Mouse (Mus musculus) CH12.LX (cell line): ENCODE measurements around the gene Man1a2. TPM values are rescaled to one million over a fixed set of nuclear protein-coding genes. Genes with fewer than 3 reads are reported as not detected.

Experiments used
- DNase-seq: peaks from one replicate; pipeline ENCODE4 v3.0.0-alpha.2; 2013; ENCODE audit errors: extremely low read depth
- H3K27ac ChIP-seq: 2 replicates; pipeline ENCODE4 v1.5.1; 2012; ENCODE audit warnings: low read depth, mild to moderate bottlenecking, control low read depth, moderate library complexity; ENCODE audit not compliant: insufficient read depth
- H3K27me3 ChIP-seq: replicated peaks from 2 replicates; pipeline ENCODE3; 2012; ENCODE audit warnings: inconsistent platforms
- H3K36me3 ChIP-seq, 2 experiments: replicated peaks in 1 of 2; 2 replicates each; pipeline versions ENCODE3 to v1.6.1; 2012; ENCODE audit warnings: inconsistent platforms in 1 of 2, low read length in 1 of 2, mild to moderate bottlenecking in 1 of 2, mixed read lengths in 1 of 2, moderate library complexity in 1 of 2; ENCODE audit not compliant: control insufficient read depth in 1 of 2, insufficient read depth in 1 of 2
- H3K4me1 ChIP-seq, 2 experiments: 2 replicates each; pipeline ENCODE4 v1.6.1; 2012; ENCODE audit warnings: inconsistent platforms in 1 of 2, moderate library complexity in 1 of 2; ENCODE audit not compliant: insufficient read depth in 2 of 2, control insufficient read depth in 1 of 2
- H3K4me2 ChIP-seq: 2 replicates; pipeline ENCODE4 v1.6.1; 2012; ENCODE audit warnings: low read depth, mild to moderate bottlenecking, control low read depth; ENCODE audit not compliant: poor library complexity, insufficient read depth, severe bottlenecking
- H3K4me3 ChIP-seq, 3 experiments: fragments of 150-350 bp in 1 of 3; sonication (generic) in 1 of 3; replicated peaks in 1 of 3; 2 replicates each; pipeline versions ENCODE3 to v1.5.1; 2011 to 2012; ENCODE audit warnings: low read depth in 2 of 3, low read length in 2 of 3, mild to moderate bottlenecking in 2 of 3, moderate library complexity in 2 of 3, control low read depth in 1 of 3, improper control_type of control experiment in 1 of 3, inconsistent platforms in 1 of 3, mixed read lengths in 1 of 3; ENCODE audit not compliant: poor library complexity in 1 of 3
- H3K79me2 ChIP-seq: replicated peaks from 2 replicates; pipeline ENCODE4 v1.6.1; 2012; ENCODE audit warnings: mild to moderate bottlenecking, moderate library complexity; ENCODE audit not compliant: control insufficient read depth, poor library complexity, insufficient read depth, severe bottlenecking; ENCODE audit errors: extremely low read depth
- H3K9ac ChIP-seq: 2 replicates; pipeline ENCODE4 v1.6.1; 2012; ENCODE audit warnings: low read depth, mild to moderate bottlenecking, control low read depth, moderate library complexity; ENCODE audit not compliant: insufficient read depth
- H3K9me3 ChIP-seq: replicated peaks from 2 replicates; pipeline ENCODE3; 2012; ENCODE audit warnings: low read length, inconsistent platforms, mixed read lengths
- BHLHE40 ChIP-seq: IDR thresholded peaks from 2 replicates; pipeline ENCODE4 v1.6.1; 2011; ENCODE audit warnings: mild to moderate bottlenecking, low read depth, low read length, improper control_type of control experiment
- CHD1 ChIP-seq: IDR thresholded peaks from 2 replicates; pipeline ENCODE4 v1.6.1; 2012; ENCODE audit warnings: low read depth, low read length, improper control_type of control experiment, inconsistent platforms
- CTCF ChIP-seq, 2 experiments: IDR thresholded peaks in 1 of 2; conservative IDR thresholded peaks in 1 of 2; 2 replicates each; pipeline ENCODE4 v1.5.1; 2011 to 2012; ENCODE audit warnings: low read depth in 2 of 2, low read length in 2 of 2, improper control_type of control experiment in 1 of 2, inconsistent platforms in 1 of 2, mild to moderate bottlenecking in 1 of 2, moderate library complexity in 1 of 2
- E2F4 ChIP-seq: IDR thresholded peaks from 2 replicates; pipeline ENCODE4 v1.6.1; 2011; ENCODE audit warnings: low read depth, low read length, improper control_type of control experiment; ENCODE audit not compliant: insufficient replicate concordance
- ELF1 ChIP-seq: IDR thresholded peaks from 2 replicates; pipeline ENCODE4 v1.6.1; 2014; ENCODE audit warnings: low read depth, mild to moderate bottlenecking, inconsistent platforms, low read length, improper control_type of control experiment
- ETS1 ChIP-seq: conservative IDR thresholded peaks from 2 replicates; pipeline ENCODE4 v1.6.1; 2012; ENCODE audit warnings: low read depth, mild to moderate bottlenecking, inconsistent platforms, low read length, improper control_type of control experiment, moderate library complexity
- HCFC1 ChIP-seq: IDR thresholded peaks from 2 replicates; pipeline ENCODE4 v1.6.1; 2012; ENCODE audit warnings: low read depth, mild to moderate bottlenecking, inconsistent platforms, low read length, improper control_type of control experiment
- KAT2A ChIP-seq: IDR thresholded peaks from 2 replicates; pipeline ENCODE4 v1.6.1; 2012; ENCODE audit warnings: low read length, improper control_type of control experiment, inconsistent platforms; ENCODE audit not compliant: insufficient replicate concordance
- MAFK ChIP-seq: IDR thresholded peaks from 2 replicates; pipeline ENCODE4 v1.6.1; 2011; ENCODE audit warnings: low read length, improper control_type of control experiment; ENCODE audit not compliant: insufficient replicate concordance
- MAZ ChIP-seq: IDR thresholded peaks from 2 replicates; pipeline ENCODE4 v1.6.1; 2012; ENCODE audit warnings: low read depth, mild to moderate bottlenecking, inconsistent platforms, low read length, improper control_type of control experiment, moderate library complexity
- MEF2A ChIP-seq: IDR thresholded peaks from 2 replicates; pipeline ENCODE4 v1.6.1; 2014; ENCODE audit warnings: low read depth, mild to moderate bottlenecking, inconsistent platforms, low read length, improper control_type of control experiment, borderline replicate concordance
- MXI1 ChIP-seq: IDR thresholded peaks from 2 replicates; pipeline ENCODE4 v1.6.1; 2011; ENCODE audit warnings: mild to moderate bottlenecking, low read depth, low read length, improper control_type of control experiment
- NELFE ChIP-seq: IDR thresholded peaks from 2 replicates; pipeline ENCODE4 v1.6.1; 2011; ENCODE audit warnings: low read depth, low read length, improper control_type of control experiment
- NRF1 ChIP-seq: IDR thresholded peaks from 2 replicates; pipeline ENCODE4 v1.6.1; 2014; ENCODE audit warnings: low read depth, mild to moderate bottlenecking, inconsistent platforms, low read length, improper control_type of control experiment, moderate library complexity
- POLR2A ChIP-seq: IDR thresholded peaks from 2 replicates; pipeline ENCODE4 v1.6.1; 2011; ENCODE audit warnings: low read depth, mild to moderate bottlenecking, improper control_type of control experiment, low read length
- POLR2AphosphoS2 ChIP-seq: IDR thresholded peaks from 2 replicates; pipeline ENCODE4 v1.6.1; 2011; ENCODE audit warnings: low read depth, low read length, improper control_type of control experiment
- RAD21 ChIP-seq: IDR thresholded peaks from 2 replicates; pipeline ENCODE4 v1.6.1; 2011; ENCODE audit warnings: low read depth, mild to moderate bottlenecking, low read length, improper control_type of control experiment, moderate library complexity
- SIN3A ChIP-seq: IDR thresholded peaks from 2 replicates; pipeline ENCODE4 v1.6.1; 2012; ENCODE audit warnings: low read length, improper control_type of control experiment, inconsistent platforms
- SMC3 ChIP-seq: IDR thresholded peaks from 2 replicates; pipeline ENCODE4 v1.6.1; 2011; ENCODE audit warnings: low read depth, low read length, improper control_type of control experiment
- TCF12 ChIP-seq: IDR thresholded peaks from 2 replicates; pipeline ENCODE4 v1.6.1; 2014; ENCODE audit warnings: low read depth, mild to moderate bottlenecking, inconsistent platforms, low read length, improper control_type of control experiment
- UBTF ChIP-seq: IDR thresholded peaks from 2 replicates; pipeline ENCODE4 v1.6.1; 2012; ENCODE audit warnings: low read depth, mild to moderate bottlenecking, inconsistent platforms, low read length, improper control_type of control experiment, moderate library complexity
- ZKSCAN1 ChIP-seq: IDR thresholded peaks from 2 replicates; pipeline ENCODE4 v1.6.1; 2012; ENCODE audit warnings: low read depth, inconsistent platforms, low read length, improper control_type of control experiment, borderline replicate concordance
- ZMIZ1 ChIP-seq: IDR thresholded peaks from 2 replicates; pipeline ENCODE4 v1.6.1; 2012; ENCODE audit warnings: low read depth, mild to moderate bottlenecking, inconsistent platforms, low read length, improper control_type of control experiment
- dilution Hi-C: fragments of 300-500 bp; cut with MboI; formaldehyde crosslinking; loops from 2 replicates; pipeline ENCODE4 v1.14.3; 2020; ENCODE audit warnings: low sequenced_read_pairs; ENCODE audit not compliant: extremely low pct_unique_long_range_greater_than_20kb, extremely low pct_ligation_motif_present
- in situ Hi-C: fragments of 300-500 bp; cut with MboI; formaldehyde crosslinking; loops from 3 replicates; pipeline ENCODE4 v1.14.3; 2019; ENCODE audit warnings: low sequenced_read_pairs, low pct_ligation_motif_present, low pct_unique_long_range_greater_than_20kb, mixed read lengths
- polyA plus RNA-seq: library from polyadenylated mRNA; unstranded; fragments of >175 nt; gene quantifications from 2 replicates; pipeline ENCODE4 v1.2.1, GENCODE M21; 2012; ENCODE audit warnings: low read depth; ENCODE audit not compliant: insufficient read length
- total RNA-seq, 2 experiments: library from RNA; depleted of rRNA; stranded (reverse); fragments of 300-350 nt in 1 of 2; fragments of >200 nt in 1 of 2; gene quantifications; 2 replicates each; pipeline ENCODE4 v1.2.3; 2012 to 2014

Gene Man1a2
- total RNA-seq (2012; rRNA removed): 47.7 and 53.5 TPM in 2 replicates
- 31.1 and 33.4 TPM in 2 replicates for total RNA-seq (2014; rRNA removed)
- 73.6 and 83.7 TPM in 2 replicates for polyA plus RNA-seq

GRCm38 (mm10) chr3:100685087-100685762, at the start of gene Man1a2:
TSS of gene Man1a2 (minus strand) at chr3:100685503.
- peak within 1 kb of the TSS; percentile 68 for H3K4me2 ChIP-seq
- in situ Hi-C loops (loop anchor here (25.0 kb wide), 1 partner anchor 273 kb away; no protein-coding TSS in a partner anchor), dilution Hi-C loops (no loop called here)
- DNase-seq: peak; percentile 79
- no peak for TF ChIP-seq CHD1
- peak; percentile 74 for TF ChIP-seq TCF12
- peak; percentile 66; the same call in 1 of the 2 replicates for TF ChIP-seq SIN3A
- peak; percentile 61 for TF ChIP-seq NRF1
- peak; percentile 54 for TF ChIP-seq MXI1
- no peak for TF ChIP-seq MAFK
- peak; percentile 46; the same call in 1 of the 2 replicates for TF ChIP-seq HCFC1
- TF ChIP-seq RAD21: no peak
- no peak for TF ChIP-seq KAT2A
- peak; percentile 95 for TF ChIP-seq NELFE
- peak; percentile 57; the same call in 1 of the 2 replicates for TF ChIP-seq UBTF
- TF ChIP-seq ELF1: peak; percentile 69; the same call in 1 of the 2 replicates
- TF ChIP-seq ZMIZ1: peak; percentile 85
- no peak for TF ChIP-seq SMC3
- peak; percentile 62; the same call in 1 of the 2 replicates for TF ChIP-seq POLR2AphosphoS2
- no peak for TF ChIP-seq CTCF (conservative IDR thresholded peaks at IDR 0.05 in 1 of 2, IDR thresholded peaks at IDR 0.05 in 1 of 2; ENCODE audit: low read depth in 2 of 2, low read length in 2 of 2)
- peak; percentile 11; the same call in 1 of the 2 replicates for TF ChIP-seq BHLHE40
- peak; percentile 97 for TF ChIP-seq POLR2A
- no peak for TF ChIP-seq ZKSCAN1
- TF ChIP-seq E2F4: no peak
- 0 out of 2 replicates have a peak, but pooled peaks have one; percentile 31 for TF ChIP-seq MEF2A
- no peak for TF ChIP-seq ETS1
- peak; percentile 70; the same call in 1 of the 2 replicates for TF ChIP-seq MAZ
- TF ChIP-seq, all 38 proteins: peak for 14
- Histone ChIP-seq H3K4me3 (peak within 1 kb of the TSS; percentile 77 to 92 (median 89)), H3K9me3 (no peaks in the 10 kb centered on the region), H3K36me3 (peaks cover 0 to 3% of the 10 kb centered on the region in 2 experiments), H3K4me1 (peaks cover 3 to 22% of the 10 kb centered on the region in 2 experiments; a peak in 3 of 4 replicates), H3K79me2 (peaks cover 37% of the 10 kb centered on the region), H3K9ac (peak within 1 kb of the TSS; percentile 94), H3K27me3 (no peaks in the 10 kb centered on the region), H3K27ac (peak within 1 kb of the TSS; percentile 67)
